Mouse (Mus musculus) activated CD4-positive, CD25-positive, alpha-beta regulatory T cell (primary cell): ENCODE measurements around the gene Trim13. TPM values are rescaled to one million over a fixed set of nuclear protein-coding genes. Genes with fewer than 3 reads are reported as not detected.

ENCODE experiments used
- polyA plus RNA-seq, 2 experiments: library from polyadenylated mRNA; unstranded; fragments of 100-300 nt; shearing (Covaris generic); gene quantifications; one replicate each; pipeline ENCODE4 v1.2.1; 2017

The Trim13 gene
- polyA plus RNA-seq: 1 to 10 TPM; 6.9 to 8.1 TPM

DNA sequence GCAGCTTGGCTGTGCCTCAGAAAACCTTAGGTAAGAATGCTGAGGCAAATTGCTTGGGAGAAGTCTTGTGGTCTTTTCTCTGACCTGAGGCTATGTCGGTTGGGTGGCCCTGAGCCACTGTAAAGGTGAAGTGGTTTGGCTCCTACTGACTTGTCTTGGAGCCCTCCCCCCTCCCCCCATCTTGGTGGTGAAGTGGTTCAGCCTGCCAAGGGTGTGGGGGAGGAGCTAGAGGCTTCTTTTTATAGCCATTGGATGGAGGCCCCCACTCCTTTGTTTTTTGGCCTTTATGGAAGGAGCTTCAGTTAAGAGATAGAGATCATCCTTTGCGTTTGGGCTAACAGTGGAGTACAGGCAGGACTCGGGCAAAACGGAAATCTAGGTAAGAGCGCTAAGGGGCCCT, at the start of gene Trim13:
Trim13 (plus strand) TSS at position 280 of the 400 bp plus-strand sequence.

DNA sequence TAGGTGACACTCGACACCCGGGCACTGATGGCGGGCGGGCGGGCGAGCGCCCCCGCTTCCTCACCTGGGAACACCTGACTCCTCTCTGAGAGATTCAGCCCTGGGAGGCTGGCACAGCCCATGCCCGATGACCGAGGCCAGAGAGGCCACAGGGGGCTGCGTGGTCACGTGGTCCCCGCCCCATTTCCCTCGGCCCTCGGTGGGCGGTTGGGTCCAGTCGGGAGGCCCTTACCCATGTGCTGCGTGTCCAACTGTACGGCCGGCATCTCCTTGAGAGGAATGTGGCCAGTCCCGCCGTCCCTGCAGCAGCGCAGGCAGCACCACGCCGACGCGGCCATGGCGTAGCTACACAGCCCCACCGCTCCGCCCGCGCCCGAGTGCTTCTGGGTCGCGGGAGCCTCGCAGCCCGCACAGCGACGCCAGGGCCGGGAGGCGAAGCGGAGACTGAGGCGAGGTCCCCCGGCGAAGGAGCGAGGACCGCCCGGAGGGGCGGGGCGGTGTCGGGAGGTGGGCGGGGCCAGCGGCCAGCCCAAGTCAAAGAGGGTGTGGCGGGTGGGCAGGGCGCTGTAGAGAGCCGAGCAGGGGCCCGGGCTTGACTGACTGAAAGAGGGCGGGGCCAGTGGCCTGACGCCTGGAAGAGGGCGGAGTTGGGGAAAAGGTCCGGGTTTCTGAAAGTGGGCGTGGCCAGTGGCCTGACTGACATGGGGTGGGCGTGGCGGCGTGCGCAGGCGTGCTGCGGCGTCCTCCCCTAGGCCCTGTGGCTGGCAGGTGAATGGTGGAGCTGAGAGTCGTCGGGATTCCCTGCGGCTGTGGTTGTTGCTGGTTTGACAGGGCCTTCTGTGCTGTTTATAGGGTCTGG, 41.5 kb upstream of the Trim13 start, which contains the start of gene Spryd7:
Spryd7 (minus strand) TSS at position 598 of the 859 bp plus-strand sequence.

DNA sequence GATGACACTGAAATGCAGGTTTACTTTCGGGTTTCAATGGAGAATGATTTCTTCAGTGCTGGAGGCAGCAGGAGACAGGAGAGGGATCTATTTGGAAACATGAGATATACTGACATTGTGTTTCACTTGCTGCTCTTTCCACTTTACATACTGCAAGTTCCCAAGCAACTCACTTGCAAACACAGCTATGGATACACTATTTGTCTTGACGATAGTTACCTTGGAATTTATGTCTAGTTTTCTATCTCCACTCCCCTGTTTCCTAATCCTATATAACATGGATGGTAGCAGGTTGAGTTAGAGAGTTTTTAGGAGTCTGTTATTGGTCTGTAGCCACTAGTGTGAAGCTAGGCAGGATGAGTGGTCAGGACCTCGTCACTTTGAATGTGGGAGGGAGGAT, 9.1 kb downstream of the Trim13 start, which contains the start of gene Kcnrg:
Kcnrg (plus strand) TSS at position 301 of the 400 bp plus-strand sequence.

Other genes with a start within 250 kb of the Trim13 start
- 10 to 100 TPM; 14.0 to 19.1 TPM for gene Ebpl, start 237.8 kb upstream of the Trim13 start, polyA plus RNA-seq
- 10 to 100 TPM; 41.7 to 44.7 TPM for gene Kpna3, start 158.4 kb upstream of the Trim13 start, polyA plus RNA-seq
- 10 to 100 TPM in 1 of 2 experiments, 1 to 10 TPM in 1; 6.9 to 13.9 TPM for gene Spryd7, start 41.4 kb upstream of the Trim13 start, polyA plus RNA-seq
- under 1 TPM in 1 of 2 experiments, not detected in 1; 0.56 TPM for gene Kcnrg, start 9.2 kb downstream of the Trim13 start, polyA plus RNA-seq